9 mouse cellular contexts compared by ENCODE assay signal in genomic region chr7:28104670-28105069, GRCm38 (mm10). TPM values are rescaled to one million over a fixed set of nuclear protein-coding genes. Genes with fewer than 3 reads are reported as not detected.
A peak's percentile ranks its signal among the peaks of the same experiment; 100 is the strongest.
DNase-seq lines count a peak whose midpoint lies in the region; ATAC-seq lines count a peak whose summit lies in the region.
"Had no signal": no experiment of that assay in that cellular context is flagged by ENCODE, and none has a peak within 500 bp of the region (broad histone marks: within the 10 kb centered on the region; RNA-seq: fewer than 3 reads in every experiment).

No protein-coding gene starts in this region.

- H3K27me3 ChIP-seq in forebrain, embryonic 13.5 days: peaks cover 4% of the 10 kb centered on the region
- no peaks in the 10 kb centered on the region for H3K27me3 ChIP-seq in kidney, embryonic 14.5 days (ENCODE audit: control insufficient read depth, insufficient read depth, low read length)

- 0 out of 2 replicates have a peak, but pooled peaks cover 5% of the 10 kb centered on the region for H3K9me3 ChIP-seq in forebrain, embryonic 13.5 days (replicated peaks)
- no peaks in the 10 kb centered on the region for H3K9me3 ChIP-seq in kidney, embryonic 14.5 days (ENCODE audit: control insufficient read depth, low read length)

- 0 out of 2 replicates have a peak, but pooled peaks cover 6% of the 10 kb centered on the region for H3K4me1 ChIP-seq in forebrain, embryonic 13.5 days
- no peaks in the 10 kb centered on the region for H3K4me1 ChIP-seq in kidney, embryonic 14.5 days (ENCODE audit: control insufficient read depth, insufficient read depth, low read length)

- H3K36me3 ChIP-seq in forebrain, embryonic 13.5 days (ENCODE audit: poor library complexity, severe bottlenecking): no peaks in the 10 kb centered on the region
- H3K36me3 ChIP-seq in kidney, embryonic 14.5 days (ENCODE audit: control insufficient read depth, insufficient read depth, low read length): no peaks in the 10 kb centered on the region

- 9% methylated on average over 23 of the region's 23 CpGs for WGBS in forebrain, embryonic 13.5 days
- WGBS in kidney, embryonic 14.5 days: 5% methylated on average over 23 of the region's 23 CpGs

- no peak overlapping the region for H3K27ac ChIP-seq in forebrain, embryonic 13.5 days
- H3K27ac ChIP-seq in kidney, embryonic 14.5 days (ENCODE audit: low read depth, low read length): no peak overlapping the region
- H3K27ac ChIP-seq: liver, embryonic 14.5 days had no signal

- peak; percentile 28 for DNase-seq in right cerebral cortex, postnatal 4 days
- no peak for DNase-seq in right cerebral cortex, postnatal 36 days (ENCODE audit: low spot score in 2 of 2)
- peak; percentile 85 for DNase-seq in lung, postnatal 36 days
- DNase-seq in gastrocnemius, adult 8-10 months (ENCODE audit: low spot score in 2 of 2): no peak
- DNase-seq in adipocyte (ENCODE audit: low spot score): no peak
- DNase-seq in thymus, adult 18-20 months: no peak

- H3K4me3 ChIP-seq in forebrain, embryonic 13.5 days: 0 out of 2 replicates have a peak overlapping the region, but pooled peaks have one; percentile 3
- peak overlapping the region; percentile 16 for H3K4me3 ChIP-seq in kidney, embryonic 14.5 days (ENCODE audit: low read length)

- peak overlapping the region; percentile 46 for H3K4me2 ChIP-seq in forebrain, embryonic 13.5 days
- peak overlapping the region; percentile 44 for H3K4me2 ChIP-seq in kidney, embryonic 14.5 days (replicated peaks; ENCODE audit: low read depth, low read length)

- H3K9ac ChIP-seq in forebrain, embryonic 13.5 days: no peak overlapping the region
- H3K9ac ChIP-seq in kidney, embryonic 14.5 days (ENCODE audit: low read depth, low read length): peak overlapping the region; percentile 32; the same call in 1 of the 2 replicates
- H3K9ac ChIP-seq: liver, embryonic 14.5 days had no signal

- no peak for ATAC-seq in forebrain, embryonic 13.5 days
- ATAC-seq in kidney, embryonic 14.5 days (ENCODE audit: low FRiP score, low TSS enrichment): peak; percentile 82

RNA-seq across cellular contexts. Expression of gene 9530053A07Rik, which starts 24.6 kb away (rescaled TPM):
- 0.10 and 0.14 TPM in 2 replicates for polyA plus RNA-seq in forebrain, embryonic 13.5 days (2015; fragmentation: Nextera tagmentation; extraction: Ambion mirVana)
- not detected in 2 replicates for polyA plus RNA-seq in kidney, embryonic 14.5 days (2014; fragmentation: Nextera tagmentation; extraction: Ambion mirVana)
- not detected for total RNA-seq in gastrocnemius, adult 8-10 months (2022)
- polyA plus RNA-seq: liver, embryonic 14.5 days had no signal

RNA-seq across cellular contexts. Expression of gene Fcgbp, which starts 33.6 kb away (rescaled TPM):
- polyA plus RNA-seq in forebrain, embryonic 13.5 days (2015; fragmentation: Nextera tagmentation; extraction: Ambion mirVana): 0.06 and 0.15 TPM in 2 replicates
- 0.19 and 0.49 TPM in 2 replicates for polyA plus RNA-seq in kidney, embryonic 14.5 days (2014; fragmentation: Nextera tagmentation; extraction: Ambion mirVana)
- total RNA-seq in gastrocnemius, adult 8-10 months (2022): under 1 TPM in 1 of 4 experiments, not detected in 3; 0.08 TPM
- polyA plus RNA-seq: liver, embryonic 14.5 days had no signal

RNA-seq across cellular contexts. Expression of gene Psmc4, which starts 54.8 kb away (rescaled TPM):
- 389 and 404 TPM in 2 replicates for polyA plus RNA-seq in forebrain, embryonic 13.5 days (2015; fragmentation: Nextera tagmentation; extraction: Ambion mirVana)
- polyA plus RNA-seq in kidney, embryonic 14.5 days (2014; fragmentation: Nextera tagmentation; extraction: Ambion mirVana): 301 and 321 TPM in 2 replicates
- total RNA-seq in gastrocnemius, adult 8-10 months (2022): 10 to 100 TPM; 96.1 to 99.7 (median 97.2) TPM

Comparison
In these comparisons a context has a peak if more than half of its experiments do, and no peak if none do; other contexts are left out.
1. DNase-seq: peak in right cerebral cortex, postnatal 4 days (single experiment) and lung, postnatal 36 days (single experiment); none in right cerebral cortex, postnatal 36 days (0 of 2), gastrocnemius, adult 8-10 months (0 of 2), adipocyte (single experiment) and thymus, adult 18-20 months (0 of 2).